Mouse (Mus musculus): ENCODE measurements around the gene Metap2. TPM values are rescaled to one million over a fixed set of nuclear protein-coding genes. Genes with fewer than 3 reads are reported as not detected.
A peak's percentile ranks its signal among the peaks of the same experiment; 100 is the strongest.

Gene Metap2
- 200 and 213 TPM in 2 replicates for polyA plus RNA-seq (2016; fragmentation: Nextera tagmentation; extraction: Ambion mirVana)

- no peaks in the 10 kb centered on the region for H3K4me1 ChIP-seq
- no peaks in the 10 kb centered on the region for H3K27me3 ChIP-seq
These were observed at the start of gene Metap2 for GRCm38 (mm10) chr10:93897043-93897646. Metap2 (minus strand) TSS chr10:93897093.

GRCm38 (mm10) chr10:93945843-93946499 is 49.1 kb upstream of the Metap2 start:
- no peak overlapping the region for H3K27ac ChIP-seq
- 81% methylated on average over 9 of the region's 9 CpGs for whole genome bisulfite sequencing
- no peaks in the 10 kb centered on the region for H3K36me3 ChIP-seq (replicated peaks)
- no peak for ATAC-seq (ENCODE audit: low FRiP score)
- no peaks in the 10 kb centered on the region for H3K9me3 ChIP-seq
- no peak overlapping the region for H3K4me3 ChIP-seq (replicated peaks)
- no peak overlapping the region for H3K9ac ChIP-seq
- no peaks in the 10 kb centered on the region; the same call in 1 of the 2 replicates for H3K4me1 ChIP-seq
- no peak overlapping the region for H3K4me2 ChIP-seq
- no peaks in the 10 kb centered on the region for H3K27me3 ChIP-seq

More at GRCm38 (mm10) chr10:93897043-93897646, at the start of gene Metap2:
- ATAC-seq (ENCODE audit: low FRiP score), result no peak
- Histone ChIP-seq H3K4me3 (replicated peaks) (no peak within 1 kb of the TSS), H3K36me3 (replicated peaks) (no peaks in the 10 kb centered on the region), H3K27ac (no peak within 1 kb of the TSS), H3K9me3 (no peaks in the 10 kb centered on the region), H3K9ac (no peak within 1 kb of the TSS), H3K4me2 (no peak within 1 kb of the TSS)
- WGBS, result 66% methylated on average over 7 of the region's 7 CpGs

GRCm38 (mm10) chr10:93945364-93945763 is 48.5 kb upstream of the Metap2 start:
- ATAC-seq (ENCODE audit: low FRiP score), result no peak
- H3K4me2 ChIP-seq, result no peak overlapping the region
- no peaks in the 10 kb centered on the region for H3K36me3 ChIP-seq (replicated peaks)
- H3K27ac ChIP-seq, result no peak overlapping the region
- H3K4me1 ChIP-seq, result no peaks in the 10 kb centered on the region; the same call in 1 of the 2 replicates
- H3K4me3 ChIP-seq (replicated peaks), result no peak overlapping the region
- H3K27me3 ChIP-seq, result no peaks in the 10 kb centered on the region
- WGBS, result 59% methylated on average over 4 of the region's 4 CpGs
- H3K9me3 ChIP-seq, result no peaks in the 10 kb centered on the region
- H3K9ac ChIP-seq, result no peak overlapping the region

GRCm38 (mm10) chr10:93944241-93944640 is 47.3 kb upstream of the Metap2 start:
- Histone ChIP-seq H3K4me3 (replicated peaks) (no peak overlapping the region), H3K9me3 (no peaks in the 10 kb centered on the region), H3K27ac (no peak overlapping the region), H3K27me3 (no peaks in the 10 kb centered on the region), H3K4me1 (no peaks in the 10 kb centered on the region; the same call in 1 of the 2 replicates), H3K36me3 (replicated peaks) (no peaks in the 10 kb centered on the region), H3K4me2 (no peak overlapping the region), H3K9ac (no peak overlapping the region)
- 69% methylated on average over 5 of the region's 5 CpGs for WGBS
- no peak for ATAC-seq (ENCODE audit: low FRiP score)

GRCm38 (mm10) chr10:93940279-93940678 is 43.4 kb upstream of the Metap2 start:
- H3K27ac ChIP-seq, result no peak overlapping the region
- no peaks in the 10 kb centered on the region for H3K4me1 ChIP-seq
- no peak overlapping the region for H3K4me3 ChIP-seq (replicated peaks)
- H3K36me3 ChIP-seq (replicated peaks), result no peaks in the 10 kb centered on the region
- H3K27me3 ChIP-seq, result no peaks in the 10 kb centered on the region
- WGBS, result 88% methylated on average over 5 of the region's 5 CpGs
- H3K9ac ChIP-seq, result no peak overlapping the region
- H3K9me3 ChIP-seq, result no peaks in the 10 kb centered on the region
- no peak for ATAC-seq (ENCODE audit: low FRiP score)
- no peak overlapping the region for H3K4me2 ChIP-seq

- no peak overlapping the region for H3K9ac ChIP-seq
- H3K27ac ChIP-seq, result no peak overlapping the region
- H3K27me3 ChIP-seq, result no peaks in the 10 kb centered on the region
- H3K4me2 ChIP-seq, result no peak overlapping the region
- no peaks in the 10 kb centered on the region for H3K36me3 ChIP-seq (replicated peaks)
- no peaks in the 10 kb centered on the region for H3K9me3 ChIP-seq
- H3K4me1 ChIP-seq, result no peaks in the 10 kb centered on the region
- 57% methylated on average over 8 of the region's 8 CpGs for WGBS
- H3K4me3 ChIP-seq (replicated peaks), result no peak overlapping the region
- ATAC-seq (ENCODE audit: low FRiP score), result no peak
These were observed 42.8 kb upstream of the Metap2 start for GRCm38 (mm10) chr10:93939676-93940075.

- Histone ChIP-seq H3K4me2 (no peak overlapping the region), H3K4me1 (0 out of 2 replicates have a peak, but pooled peaks cover 3% of the 10 kb centered on the region), H3K9me3 (no peaks in the 10 kb centered on the region), H3K27ac (no peak overlapping the region), H3K4me3 (replicated peaks) (no peak overlapping the region), H3K36me3 (replicated peaks) (no peaks in the 10 kb centered on the region), H3K9ac (no peak overlapping the region), H3K27me3 (no peaks in the 10 kb centered on the region)
- 75% methylated on average over 20 of the region's 20 CpGs for WGBS
- no peak for ATAC-seq (ENCODE audit: low FRiP score)
These were observed 42.0 kb upstream of the Metap2 start for GRCm38 (mm10) chr10:93938844-93939271.

GRCm38 (mm10) chr10:93933980-93934379 is 37.1 kb upstream of the Metap2 start:
- 62% methylated on average over 9 of the region's 9 CpGs for WGBS
- no peak for ATAC-seq (ENCODE audit: low FRiP score)
- no peak overlapping the region for H3K4me3 ChIP-seq (replicated peaks)
- no peak overlapping the region for H3K9ac ChIP-seq
- H3K4me2 ChIP-seq, result no peak overlapping the region
- H3K36me3 ChIP-seq (replicated peaks), result no peaks in the 10 kb centered on the region
- H3K27ac ChIP-seq, result peak overlapping the region; percentile 19; the same call in 1 of the 2 replicates
- no peaks in the 10 kb centered on the region for H3K27me3 ChIP-seq
- H3K4me1 ChIP-seq, result 0 out of 2 replicates have a peak, but pooled peaks cover 4% of the 10 kb centered on the region
- H3K9me3 ChIP-seq, result no peaks in the 10 kb centered on the region

- Histone ChIP-seq H3K4me3 (replicated peaks) (no peak overlapping the region), H3K9ac (no peak overlapping the region), H3K4me1 (0 out of 2 replicates have a peak, but pooled peaks cover 4% of the 10 kb centered on the region), H3K36me3 (replicated peaks) (no peaks in the 10 kb centered on the region), H3K27me3 (no peaks in the 10 kb centered on the region), H3K4me2 (no peak overlapping the region), H3K27ac (no peak overlapping the region), H3K9me3 (no peaks in the 10 kb centered on the region)
- ATAC-seq (ENCODE audit: low FRiP score), result no peak
- WGBS, result 71% methylated on average over 5 of the region's 5 CpGs
These were observed 36.0 kb upstream of the Metap2 start for GRCm38 (mm10) chr10:93932861-93933260.

GRCm38 (mm10) chr10:93932020-93932419 is 35.1 kb upstream of the Metap2 start:
- Histone ChIP-seq H3K36me3 (replicated peaks) (no peaks in the 10 kb centered on the region), H3K4me1 (0 out of 2 replicates have a peak, but pooled peaks cover 4% of the 10 kb centered on the region), H3K9ac (no peak overlapping the region), H3K4me2 (no peak overlapping the region), H3K27me3 (no peaks in the 10 kb centered on the region), H3K27ac (no peak overlapping the region), H3K9me3 (0 out of 2 replicates have a peak, but pooled peaks cover 4% of the 10 kb centered on the region), H3K4me3 (replicated peaks) (no peak overlapping the region)
- 77% methylated on average over 5 of the region's 5 CpGs for WGBS
- no peak for ATAC-seq (ENCODE audit: low FRiP score)

GRCm38 (mm10) chr10:93931431-93931830 is 34.5 kb upstream of the Metap2 start:
- 87% methylated on average over 9 of the region's 9 CpGs for WGBS
- no peak overlapping the region for H3K27ac ChIP-seq
- H3K4me3 ChIP-seq (replicated peaks), result no peak overlapping the region
- no peak overlapping the region for H3K4me2 ChIP-seq
- no peak for ATAC-seq (ENCODE audit: low FRiP score)
- H3K9me3 ChIP-seq, result 0 out of 2 replicates have a peak, but pooled peaks cover 4% of the 10 kb centered on the region
- no peaks in the 10 kb centered on the region for H3K36me3 ChIP-seq (replicated peaks)
- no peak overlapping the region for H3K9ac ChIP-seq
- H3K27me3 ChIP-seq, result no peaks in the 10 kb centered on the region
- H3K4me1 ChIP-seq, result 0 out of 2 replicates have a peak, but pooled peaks cover 4% of the 10 kb centered on the region

GRCm38 (mm10) chr10:93930236-93930824 is 33.4 kb upstream of the Metap2 start:
- Histone ChIP-seq H3K9ac (no peak overlapping the region), H3K4me2 (no peak overlapping the region), H3K36me3 (replicated peaks) (no peaks in the 10 kb centered on the region), H3K27me3 (no peaks in the 10 kb centered on the region), H3K4me3 (replicated peaks) (no peak overlapping the region), H3K9me3 (0 out of 2 replicates have a peak, but pooled peaks cover 4% of the 10 kb centered on the region), H3K27ac (no peak overlapping the region), H3K4me1 (0 out of 2 replicates have a peak, but pooled peaks cover 4% of the 10 kb centered on the region)
- ATAC-seq (ENCODE audit: low FRiP score), result no peak
- 83% methylated on average over 4 of the region's 4 CpGs for WGBS
